Mouse (Mus musculus): Measurements from ENCODE around the gene Appl2.

Appl2 gene

GRCm38 (mm10) chr10:83565449-83566441, 82.8 kb downstream of the Appl2 start:
- DNase-seq (ENCODE audit: low spot score): no peak

- DNase-seq (ENCODE audit: low spot score): no peak
Observed at GRCm38 (mm10) chr10:83563005-83563404, 85.5 kb downstream of the Appl2 start.

All from MN1 (cell line).